18 mouse cellular contexts compared by ENCODE assay signal in the genomic region with DNA sequence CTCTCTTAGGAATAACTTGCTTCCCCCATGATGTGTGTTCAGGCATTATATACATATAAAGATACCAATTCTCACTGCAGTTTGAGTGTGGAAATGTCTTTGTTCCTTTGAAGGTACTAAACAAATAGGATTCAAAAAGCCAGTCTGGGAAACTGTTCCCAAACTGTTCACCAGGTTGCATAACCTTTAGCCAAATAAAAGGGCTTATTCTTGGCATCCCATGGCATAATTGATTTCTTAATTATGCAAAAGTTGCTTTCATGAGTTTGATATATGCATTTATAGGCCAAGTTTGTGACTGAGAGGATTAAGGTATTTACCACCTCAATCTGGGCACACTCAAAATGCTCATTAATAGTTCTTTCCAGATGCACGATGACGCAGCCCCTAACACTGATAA.
DNase-seq lines count a peak whose midpoint lies in the region; ATAC-seq and TF ChIP-seq lines count a peak whose summit lies in the region.
"Had no signal": no experiment of that assay in that cellular context is flagged by ENCODE, and none has a peak within 500 bp of the region (broad histone marks: within the 10 kb centered on the region; RNA-seq: fewer than 3 reads in every experiment).

No protein-coding gene starts in this region.

- no peaks in the 10 kb centered on the region for H3K27me3 ChIP-seq in liver, adult 2 months (ENCODE audit: control insufficient read depth, insufficient read depth, low read length)
- H3K27me3 ChIP-seq: embryonic facial prominence, embryonic 12.5 days; forebrain, embryonic 13.5 days had no signal

- intact Hi-C loops in left cerebral cortex, postnatal 14 days (cut with DNase I): no loop called here

- 25% methylated on average over 2 of the region's 2 CpGs for WGBS in liver, adult 2 months

- H3K36me3 ChIP-seq in liver, adult 2 months (ENCODE audit: control insufficient read depth, insufficient read depth, low read length): no peaks in the 10 kb centered on the region
- H3K36me3 ChIP-seq: embryonic facial prominence, embryonic 10.5 days; embryonic facial prominence, embryonic 12.5 days; forebrain, embryonic 10.5 days had no signal

- no peak overlapping the region for H3K4me3 ChIP-seq in liver, adult 2 months (ENCODE audit: insufficient read depth, low read depth, low read length)
- H3K4me3 ChIP-seq: embryonic facial prominence, embryonic 10.5 days; embryonic facial prominence, embryonic 12.5 days; forebrain, embryonic 10.5 days; forebrain, embryonic 13.5 days had no signal

- TF ChIP-seq POLR2A in liver, adult 2 months (IDR thresholded peaks at IDR 0.05; ENCODE audit: extremely low read depth, insufficient read depth, low read length): no peak

- H3K79me2 ChIP-seq in liver, adult 2 months (ENCODE audit: control insufficient read depth, insufficient read depth, low read length): no peaks in the 10 kb centered on the region

- peak; percentile 96 for DNase-seq in liver, adult 2 months (ENCODE audit: extremely low read depth, low read depth, low spot score)
- DNase-seq in liver: no peak
- DNase-seq in fat pad, adult 2 months (ENCODE audit: extremely low read depth, low read depth, low spot score): peak; percentile 80
- DNase-seq in left cerebral cortex, postnatal 14 days (ENCODE audit: low spot score in 2 of 2): no peak
- DNase-seq: adrenal gland, adult 2 months; adrenal gland, postnatal 10 days; adrenal gland, postnatal 25 days; cerebellum, adult 11-12 months; cerebellum, adult 2 months; cerebellum, adult 9-10 months; cerebellum, postnatal 10 days; cerebellum, postnatal 25 days had no signal

- ATAC-seq in granulocyte monocyte progenitor cell, adult 5-6 weeks (replicated peaks; ENCODE audit: poor library complexity, severe bottlenecking): no peak
- ATAC-seq: forebrain, embryonic 13.5 days; forebrain, embryonic 16.5 days had no signal

- no peak for TF ChIP-seq CTCF in liver, adult 2 months (IDR thresholded peaks at IDR 0.05; ENCODE audit: low read depth, low read length)

- no peak overlapping the region for H3K9ac ChIP-seq in liver, adult 2 months (ENCODE audit: low read depth, low read length)
- H3K9ac ChIP-seq: embryonic facial prominence, embryonic 12.5 days; forebrain, embryonic 13.5 days had no signal

- peaks cover 10% of the 10 kb centered on the region for H3K4me1 ChIP-seq in liver, adult 2 months (ENCODE audit: control insufficient read depth, insufficient read depth, low read length)
- H3K4me1 ChIP-seq: embryonic facial prominence, embryonic 10.5 days; embryonic facial prominence, embryonic 12.5 days; forebrain, embryonic 10.5 days; forebrain, embryonic 13.5 days had no signal

- peak overlapping the region; percentile 51 for H3K27ac ChIP-seq in liver, adult 2 months (replicated peaks; ENCODE audit: insufficient read depth, low read depth, low read length)
- H3K27ac ChIP-seq: embryonic facial prominence, embryonic 10.5 days; embryonic facial prominence, embryonic 12.5 days; forebrain, embryonic 10.5 days; forebrain, embryonic 13.5 days had no signal

Comparison
In these comparisons a context has a peak if more than half of its experiments do, and no peak if none do; other contexts are left out.
1. DNase-seq: peak in liver, adult 2 months (single experiment) and fat pad, adult 2 months (single experiment); none in liver (single experiment) and left cerebral cortex, postnatal 14 days (0 of 2).